ENCODE assay signal across 17 mouse cellular contexts in the genomic region with DNA sequence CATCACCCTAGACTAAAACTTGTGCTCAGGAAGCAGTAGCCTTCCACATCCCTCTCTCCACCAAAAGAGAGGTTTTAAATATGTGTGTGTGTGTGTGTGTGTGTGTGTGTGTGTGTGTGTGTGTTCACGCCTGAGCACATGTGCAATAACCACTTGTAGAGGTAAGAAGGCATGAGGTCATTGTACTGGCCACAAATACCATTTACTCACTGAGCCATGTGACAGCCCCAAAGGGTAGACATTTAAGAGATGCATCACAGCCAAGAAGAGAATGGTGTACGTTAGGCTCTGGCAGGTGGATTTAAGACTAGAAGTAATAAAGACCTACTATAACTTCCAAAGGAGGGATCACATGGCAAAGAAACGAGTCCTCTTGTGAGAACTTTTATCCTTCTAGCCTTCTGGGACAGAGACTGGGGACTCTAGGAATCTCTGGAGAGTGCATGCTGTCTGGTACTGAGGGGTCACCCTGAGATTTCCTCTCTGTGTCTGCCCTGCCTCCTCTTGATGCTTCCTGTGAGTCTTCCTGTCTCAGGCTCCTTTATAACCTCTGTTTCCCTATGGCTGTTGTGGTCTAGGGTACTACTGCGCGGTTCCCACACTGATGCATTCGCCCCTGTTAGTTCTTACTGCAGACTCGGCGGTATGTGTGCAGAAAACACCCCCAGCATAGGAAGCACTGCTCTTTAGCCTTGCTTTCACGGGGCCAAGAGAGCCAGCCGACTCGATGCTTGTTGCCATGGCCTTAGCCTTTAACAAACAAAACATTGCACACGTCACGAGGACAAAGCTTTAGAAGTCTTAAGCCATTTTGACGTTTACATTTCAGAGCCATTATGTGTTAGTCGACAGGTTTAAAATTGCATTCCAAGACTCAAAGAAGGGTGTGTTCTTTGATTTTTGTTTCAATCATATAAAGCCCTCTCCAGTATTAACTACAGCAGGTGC. TPM values are rescaled to one million over a fixed set of nuclear protein-coding genes. Genes with fewer than 3 reads are reported as not detected.
DNase-seq lines count a peak whose midpoint lies in the region; ATAC-seq and TF ChIP-seq lines count a peak whose summit lies in the region.
"Had no signal": no experiment of that assay in that cellular context is flagged by ENCODE, and none has a peak within 500 bp of the region (broad histone marks: within the 10 kb centered on the region; RNA-seq: fewer than 3 reads in every experiment).

No protein-coding gene starts in this region.

- H3K27me3 ChIP-seq in intestine, embryonic 16.5 days (replicated peaks; ENCODE audit: control insufficient read depth, insufficient read depth, low read length), result no peaks in the 10 kb centered on the region
- H3K27me3 ChIP-seq in intestine, postnatal 0 days (replicated peaks; ENCODE audit: control insufficient read depth, insufficient read depth, low read length), result no peaks in the 10 kb centered on the region
- H3K27me3 ChIP-seq in kidney, adult 2 months (replicated peaks; ENCODE audit: control insufficient read depth, insufficient read depth, low read length), result no peaks in the 10 kb centered on the region
- H3K27me3 ChIP-seq: embryonic facial prominence, embryonic 12.5 days; forebrain, embryonic 12.5 days; intestine, embryonic 15.5 days; neural tube, embryonic 12.5 days had no signal

- no peak for ATAC-seq in CD4-positive, CD25-positive, alpha-beta regulatory T cell, adult 4 months
- 0 out of 2 replicates have a peak, but pooled peaks have one; percentile 12 for ATAC-seq in intestine, embryonic 16.5 days
- no peak for ATAC-seq in intestine, postnatal 0 days
- ATAC-seq in megakaryocyte, adult 5-6 weeks (ENCODE audit: poor library complexity, severe bottlenecking), result peak; percentile 3; the same call in 1 of the 2 replicates
- ATAC-seq: intestine, embryonic 15.5 days had no signal

- peak; percentile 36 for DNase-seq in CD4-positive, CD25-positive, alpha-beta regulatory T cell, adult 2 months (ENCODE audit: low read depth, low spot score)
- DNase-seq in R1 (ENCODE audit: low read depth, low spot score), result peak; percentile 39
- DNase-seq in kidney, adult 2 months, result no peak
- DNase-seq in frontal cortex, adult 2 months (ENCODE audit: extremely low spot score in 1 of 2, low spot score in 1 of 2), result no peak
- DNase-seq: cerebellum, adult 8-10 months; heart, postnatal 10 days had no signal

- H3K9me3 ChIP-seq in intestine, embryonic 16.5 days (ENCODE audit: control insufficient read depth, low read length), result no peaks in the 10 kb centered on the region; the same call in 1 of the 2 replicates
- no peaks in the 10 kb centered on the region for H3K9me3 ChIP-seq in intestine, postnatal 0 days (ENCODE audit: control insufficient read depth)
- H3K9me3 ChIP-seq: embryonic facial prominence, embryonic 12.5 days; forebrain, embryonic 12.5 days; G1E; intestine, embryonic 15.5 days; neural tube, embryonic 12.5 days had no signal

- peaks cover 9% of the 10 kb centered on the region for H3K4me1 ChIP-seq in intestine, embryonic 16.5 days (ENCODE audit: control insufficient read depth, insufficient read depth, low read length)
- H3K4me1 ChIP-seq in intestine, postnatal 0 days (replicated peaks; ENCODE audit: control insufficient read depth, insufficient read depth, low read length), result peaks cover 3% of the 10 kb centered on the region; the same call in 1 of the 2 replicates
- H3K4me1 ChIP-seq in kidney, adult 2 months (ENCODE audit: control insufficient read depth, insufficient read depth, low read length), result no peaks in the 10 kb centered on the region
- H3K4me1 ChIP-seq: embryonic facial prominence, embryonic 12.5 days; forebrain, embryonic 12.5 days; neural tube, embryonic 12.5 days had no signal

- TF ChIP-seq CTCF in intestine, postnatal 0 days (IDR thresholded peaks at IDR 0.05; ENCODE audit: low read depth), result no peak
- TF ChIP-seq CTCF in kidney, adult 2 months (conservative IDR thresholded peaks at IDR 0.05; ENCODE audit: insufficient read depth, insufficient read length, low read depth, low read length), result no peak

- no peaks in the 10 kb centered on the region for H3K36me3 ChIP-seq in intestine, embryonic 16.5 days (ENCODE audit: control insufficient read depth, insufficient read depth, low read length)
- no peaks in the 10 kb centered on the region for H3K36me3 ChIP-seq in intestine, postnatal 0 days (ENCODE audit: control insufficient read depth, insufficient read depth)
- no peaks in the 10 kb centered on the region for H3K36me3 ChIP-seq in kidney, adult 2 months (ENCODE audit: control insufficient read depth, insufficient read depth, low read length)
- H3K36me3 ChIP-seq: embryonic facial prominence, embryonic 12.5 days; forebrain, embryonic 12.5 days; intestine, embryonic 15.5 days; neural tube, embryonic 12.5 days had no signal

- 65% methylated on average over 15 of the region's 15 CpGs for WGBS in intestine, embryonic 16.5 days
- WGBS in intestine, postnatal 0 days, result 62% methylated on average over 15 of the region's 15 CpGs
- WGBS in kidney, adult 2 months, result 63% methylated on average over 15 of the region's 15 CpGs

- no peak overlapping the region for H3K4me3 ChIP-seq in intestine, embryonic 16.5 days (ENCODE audit: low read length)
- no peak overlapping the region for H3K4me3 ChIP-seq in intestine, postnatal 0 days (ENCODE audit: low read depth, low read length)
- no peak overlapping the region for H3K4me3 ChIP-seq in kidney, adult 2 months (ENCODE audit: insufficient read depth, low read depth, low read length)
- H3K4me3 ChIP-seq: embryonic facial prominence, embryonic 12.5 days; forebrain, embryonic 12.5 days; intestine, embryonic 15.5 days; left cerebral cortex, adult 2 months; neural tube, embryonic 12.5 days had no signal

- no peak for TF ChIP-seq POLR2A in kidney, adult 2 months (IDR thresholded peaks at IDR 0.05; ENCODE audit: low read depth, low read length)

- H3K9ac ChIP-seq in intestine, embryonic 16.5 days (ENCODE audit: low read depth, low read length), result no peak overlapping the region
- no peak overlapping the region for H3K9ac ChIP-seq in intestine, postnatal 0 days (ENCODE audit: low read depth, low read length)
- H3K9ac ChIP-seq: embryonic facial prominence, embryonic 12.5 days; forebrain, embryonic 12.5 days; intestine, embryonic 15.5 days; neural tube, embryonic 12.5 days had no signal

- H3K27ac ChIP-seq in intestine, embryonic 16.5 days (ENCODE audit: low read length), result no peak overlapping the region
- no peak overlapping the region for H3K27ac ChIP-seq in intestine, postnatal 0 days (ENCODE audit: low read depth, low read length)
- H3K27ac ChIP-seq in kidney, adult 2 months (ENCODE audit: insufficient read depth, low read depth, low read length), result no peak overlapping the region
- H3K27ac ChIP-seq: embryonic facial prominence, embryonic 12.5 days; forebrain, embryonic 12.5 days; intestine, embryonic 15.5 days; left cerebral cortex, adult 2 months; neural tube, embryonic 12.5 days had no signal

- no peak overlapping the region for H3K4me2 ChIP-seq in intestine, embryonic 16.5 days (ENCODE audit: low read depth, low read length)
- no peak overlapping the region for H3K4me2 ChIP-seq in intestine, postnatal 0 days (replicated peaks; ENCODE audit: low read depth)
- H3K4me2 ChIP-seq: embryonic facial prominence, embryonic 12.5 days; forebrain, embryonic 12.5 days; intestine, embryonic 15.5 days; midbrain, embryonic 11.5 days; neural tube, embryonic 12.5 days had no signal

RNA-seq across cellular contexts. Expression of gene Cdk6, which starts 22.0 kb away (rescaled TPM):
- polyA plus RNA-seq in CD4-positive, CD25-positive, alpha-beta regulatory T cell, adult 4 months (2017; shearing (Covaris generic)), result 10 to 100 TPM; 20.8 to 22.3 TPM
- polyA plus RNA-seq in intestine, embryonic 16.5 days (2015; fragmentation: Nextera tagmentation; extraction: Ambion mirVana), result 19.7 and 20.9 TPM in 2 replicates
- 12.7 and 13.2 TPM in 2 replicates for polyA plus RNA-seq in intestine, postnatal 0 days (2015; fragmentation: Nextera tagmentation; extraction: Ambion mirVana)
- total RNA-seq in megakaryocyte, adult 5-6 weeks (2015), result 17.9 TPM in 2 replicates
- 9.7 and 18.8 TPM in 2 replicates for total RNA-seq in megakaryocyte, adult 5-6 weeks (2017)
- polyA plus RNA-seq in kidney, adult 2 months (2012; rRNA removed), result 6.0 and 7.8 TPM in 2 replicates
- polyA plus RNA-seq in frontal cortex, adult 2 months (2012; rRNA removed), result 1.7 TPM in 2 replicates

Comparison
In these comparisons a context has a peak if more than half of its experiments do, and no peak if none do; other contexts are left out.
1. ATAC-seq: peak in intestine, embryonic 16.5 days (single experiment) and megakaryocyte, adult 5-6 weeks (single experiment); none in CD4-positive, CD25-positive, alpha-beta regulatory T cell, adult 4 months (single experiment) and intestine, postnatal 0 days (single experiment).
2. DNase-seq: peak in CD4-positive, CD25-positive, alpha-beta regulatory T cell, adult 2 months (single experiment) and R1 (single experiment); none in kidney, adult 2 months (single experiment) and frontal cortex, adult 2 months (0 of 2).